Mouse (Mus musculus) lung, postnatal 0 days (tissue): ENCODE measurements around the gene Mob3c. TPM values are rescaled to one million over a fixed set of nuclear protein-coding genes. Genes with fewer than 3 reads are reported as not detected.
A peak's percentile ranks its signal among the peaks of the same experiment; 100 is the strongest.

Experiments used
- ATAC-seq: fragments of 200-750 bp; cut with Nextera tagmentation; 2 replicates; pipeline ENCODE4 v1.8.0; 2017; ENCODE audit warnings: moderate library complexity
- DNase-seq: peaks from one replicate; pipeline ENCODE4 v3.0.0-alpha.2; 2016; ENCODE audit warnings: low spot score
- H3K27ac ChIP-seq: fragments of 300-500 bp; sonication (generic); 2 replicates; pipeline ENCODE4 v1.5.1; 2014; ENCODE audit warnings: antibody characterized with exemption, mild to moderate bottlenecking, low read length, mixed read lengths
- H3K27me3 ChIP-seq: fragments of 300-500 bp; sonication (generic); replicated peaks from 2 replicates; pipeline ENCODE4 v1.6.1; 2014; ENCODE audit warnings: low read length, mixed read lengths; ENCODE audit not compliant: insufficient read depth
- H3K36me3 ChIP-seq: fragments of 300-500 bp; sonication (generic); 2 replicates; pipeline ENCODE4 v1.6.1; 2014; ENCODE audit warnings: low read length, mixed read lengths; ENCODE audit not compliant: insufficient read depth
- H3K4me1 ChIP-seq: fragments of 300-500 bp; sonication (generic); 2 replicates; pipeline ENCODE4 v1.6.1; 2014; ENCODE audit warnings: antibody characterized with exemption, low read depth, low read length, mixed read lengths; ENCODE audit not compliant: insufficient read depth
- H3K4me2 ChIP-seq: fragments of 300-500 bp; sonication (generic); replicated peaks from 2 replicates; pipeline ENCODE4 v1.6.1; 2014; ENCODE audit warnings: low read depth, mild to moderate bottlenecking, low read length, moderate library complexity, mixed read lengths
- H3K4me3 ChIP-seq: fragments of 300-500 bp; sonication (generic); 2 replicates; pipeline ENCODE4 v1.5.1; 2014; ENCODE audit warnings: low read depth, low read length
- H3K9ac ChIP-seq: fragments of 300-500 bp; sonication (generic); replicated peaks from 2 replicates; pipeline ENCODE4 v1.6.1; 2014; ENCODE audit warnings: low read depth, mild to moderate bottlenecking
- H3K9me3 ChIP-seq: fragments of 300-500 bp; sonication (generic); 2 replicates; pipeline ENCODE4 v1.6.1; 2016; ENCODE audit warnings: low read length, mixed read lengths
- CTCF ChIP-seq: IDR thresholded peaks from 2 replicates; pipeline ENCODE4 v1.5.1; 2016; ENCODE audit warnings: antibody characterized with exemption, mild to moderate bottlenecking
- EP300 ChIP-seq: IDR thresholded peaks from 2 replicates; pipeline ENCODE4 v1.6.1; 2016; ENCODE audit warnings: antibody characterized with exemption, mild to moderate bottlenecking, control low read depth
- WGBS: fragments of 180-500 bp; shearing (Covaris S2); extraction: QIAGEN DNeasy Blood & Tissue Kit; methylation state at CpG from one replicate; pipeline ENCODE4 v1.1.7; 2014; 5-methylcytosine and 5-hydroxymethylcytosine counted together
- polyA plus RNA-seq: library from polyadenylated mRNA; unstranded; fragments of >200 nt; fragmentation: Nextera tagmentation; extraction: Ambion mirVana; gene quantifications from 2 replicates; pipeline ENCODE4 v1.2.1, GENCODE M21; 2015

Gene Mob3c
- polyA plus RNA-seq, 1 experiment from 2014 or later, result 14.8 TPM

DNA sequence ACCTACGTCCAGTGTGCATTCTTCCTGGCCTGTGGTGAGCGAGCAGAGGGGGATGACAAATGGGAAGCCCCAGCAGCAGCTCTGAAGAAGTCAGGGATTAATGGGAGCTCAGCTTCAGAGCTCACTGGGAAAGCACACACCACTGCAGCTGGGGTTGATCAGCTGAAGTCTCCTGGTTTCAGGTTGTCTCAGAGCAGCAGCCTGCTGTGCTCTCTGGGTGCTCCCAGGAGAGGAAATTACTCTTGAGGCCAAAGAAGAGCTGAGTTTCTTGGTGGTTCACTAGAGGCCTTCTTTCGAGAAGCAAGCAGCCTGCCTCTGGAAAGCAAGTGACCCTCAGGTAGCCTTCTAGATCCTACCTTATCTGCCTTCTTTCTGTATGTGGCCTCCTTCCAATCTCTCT, 6.9 kb upstream of the Mob3c start:
- Histone ChIP-seq H3K36me3 (no peaks in the 10 kb centered on the region), H3K27ac (no peak overlapping the region), H3K9ac (no peak overlapping the region), H3K4me1 (no peaks in the 10 kb centered on the region), H3K4me3 (no peak overlapping the region), H3K4me2 (no peak overlapping the region), H3K9me3 (no peaks in the 10 kb centered on the region), H3K27me3 (no peaks in the 10 kb centered on the region)
- ATAC-seq (no peak), DNase-seq (no peak)
- 69% methylated on average over 3 of the region's 3 CpGs for WGBS
- TF ChIP-seq CTCF (no peak), EP300 (no peak)

DNA sequence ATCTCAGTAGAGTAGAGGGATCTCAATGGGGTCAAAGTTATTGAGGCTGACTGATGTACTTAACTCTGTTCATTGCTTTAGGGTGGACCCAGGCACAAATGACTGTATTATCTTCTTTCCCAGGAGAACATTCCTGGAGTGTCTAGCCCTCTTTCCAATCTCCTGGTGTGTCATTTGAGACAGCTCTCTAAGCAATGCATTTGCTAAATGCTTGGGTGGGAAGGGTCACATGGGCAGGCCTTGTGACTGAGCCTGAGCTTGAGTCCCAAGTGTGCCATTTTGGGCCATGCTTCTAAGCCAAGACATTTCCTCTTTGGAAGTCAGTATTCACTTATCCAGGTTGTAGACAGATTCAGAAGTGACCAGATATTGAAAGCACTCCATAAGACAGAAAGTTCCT, 6.5 kb upstream of the Mob3c start:
- TF ChIP-seq CTCF, result no peak
- TF ChIP-seq EP300, result no peak
- H3K9ac ChIP-seq, result no peak overlapping the region
- H3K27ac ChIP-seq, result no peak overlapping the region
- DNase-seq, result no peak
- H3K27me3 ChIP-seq, result no peaks in the 10 kb centered on the region
- no peak for ATAC-seq
- H3K4me2 ChIP-seq, result no peak overlapping the region
- no peaks in the 10 kb centered on the region for H3K4me1 ChIP-seq
- H3K36me3 ChIP-seq, result no peaks in the 10 kb centered on the region
- no peaks in the 10 kb centered on the region for H3K9me3 ChIP-seq
- H3K4me3 ChIP-seq, result no peak overlapping the region

DNA sequence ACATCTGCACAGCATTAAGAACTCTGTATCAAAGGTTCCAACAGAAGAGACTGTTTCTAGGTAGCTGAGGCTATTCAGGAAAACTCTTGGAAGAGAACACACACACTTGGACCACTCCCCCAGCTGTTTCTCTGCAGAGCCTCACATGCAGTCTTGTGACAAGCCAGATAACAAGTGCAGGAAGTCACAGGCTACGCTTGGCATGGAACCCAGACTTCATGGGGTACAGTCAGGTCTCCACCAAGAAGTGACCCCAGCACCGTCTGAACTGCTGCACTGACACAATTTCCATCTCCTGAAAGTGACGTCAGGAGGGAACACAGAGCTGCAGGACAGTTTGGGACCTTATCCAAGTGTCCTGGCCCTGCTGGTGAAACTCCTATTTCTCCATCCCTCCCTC, 6.0 kb upstream of the Mob3c start:
- H3K27me3 ChIP-seq, result no peaks in the 10 kb centered on the region
- no peak overlapping the region for H3K4me2 ChIP-seq
- TF ChIP-seq EP300, result no peak
- H3K4me1 ChIP-seq, result no peaks in the 10 kb centered on the region
- ATAC-seq (peak; percentile 25; the same call in 1 of the 2 replicates), DNase-seq (no peak)
- no peaks in the 10 kb centered on the region for H3K9me3 ChIP-seq
- WGBS, result 62% methylated on average over 3 of the region's 3 CpGs
- no peak overlapping the region for H3K4me3 ChIP-seq
- no peak overlapping the region for H3K9ac ChIP-seq
- H3K36me3 ChIP-seq, result no peaks in the 10 kb centered on the region
- no peak overlapping the region for H3K27ac ChIP-seq

DNA sequence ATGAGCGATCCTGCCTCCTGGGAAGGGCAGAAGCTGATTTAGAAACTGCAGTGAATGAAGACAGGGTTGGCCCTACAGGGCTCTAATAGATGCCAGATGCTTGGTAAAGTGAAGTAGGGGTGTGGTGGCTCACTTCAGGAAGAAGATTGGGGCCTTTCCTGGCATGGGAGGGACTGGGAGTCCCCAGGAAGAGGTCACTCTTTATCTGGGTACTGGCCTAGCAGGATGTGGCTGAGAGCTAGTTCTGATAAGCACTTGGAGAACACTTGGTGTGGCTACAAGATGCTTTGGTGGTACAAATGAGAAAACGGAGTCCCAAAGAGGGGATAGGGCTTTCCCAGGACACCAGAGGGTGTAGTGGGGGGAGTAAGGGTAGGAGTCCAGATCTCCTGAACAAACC, 3.7 kb upstream of the Mob3c start:
- WGBS, result 67% methylated on average over 2 of the region's 2 CpGs
- H3K9ac ChIP-seq, result no peak overlapping the region
- no peaks in the 10 kb centered on the region for H3K27me3 ChIP-seq
- DNase-seq (no peak), ATAC-seq (no peak)
- no peak overlapping the region for H3K4me3 ChIP-seq
- no peaks in the 10 kb centered on the region for H3K9me3 ChIP-seq
- no peaks in the 10 kb centered on the region for H3K36me3 ChIP-seq
- H3K4me2 ChIP-seq, result no peak overlapping the region
- H3K4me1 ChIP-seq, result peaks cover 10% of the 10 kb centered on the region; the same call in 1 of the 2 replicates
- H3K27ac ChIP-seq, result no peak overlapping the region
- TF ChIP-seq CTCF (no peak), EP300 (no peak)

DNA sequence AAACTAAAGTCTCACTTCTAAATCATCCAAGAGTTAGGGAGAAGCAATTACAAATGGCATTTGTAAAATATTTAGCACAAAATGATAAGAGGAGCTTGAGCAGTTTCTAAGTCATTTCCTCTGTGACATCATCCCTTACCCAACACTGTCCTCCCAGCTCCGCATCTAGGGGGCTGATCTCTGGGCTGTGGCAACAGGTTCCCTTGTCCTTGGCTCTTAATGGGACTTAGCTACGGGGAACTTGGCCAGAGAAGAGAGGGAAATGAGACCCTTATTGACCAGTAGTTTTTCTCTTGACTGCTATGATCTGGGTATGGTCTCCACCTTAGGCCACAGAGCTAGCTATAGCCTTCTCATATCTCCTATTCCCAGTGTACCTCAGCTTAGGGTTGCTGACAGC, 2.6 kb upstream of the Mob3c start:
- Histone ChIP-seq H3K4me2 (no peak overlapping the region), H3K4me3 (no peak overlapping the region), H3K27me3 (no peaks in the 10 kb centered on the region), H3K27ac (no peak overlapping the region), H3K9me3 (no peaks in the 10 kb centered on the region), H3K36me3 (no peaks in the 10 kb centered on the region), H3K9ac (no peak overlapping the region), H3K4me1 (peaks cover 11% of the 10 kb centered on the region; the same call in 1 of the 2 replicates)
- TF ChIP-seq EP300 (no peak), CTCF (no peak)
- WGBS, result 67% methylated on average over 2 of the region's 2 CpGs
- no peak for DNase-seq
- ATAC-seq, result no peak

DNA sequence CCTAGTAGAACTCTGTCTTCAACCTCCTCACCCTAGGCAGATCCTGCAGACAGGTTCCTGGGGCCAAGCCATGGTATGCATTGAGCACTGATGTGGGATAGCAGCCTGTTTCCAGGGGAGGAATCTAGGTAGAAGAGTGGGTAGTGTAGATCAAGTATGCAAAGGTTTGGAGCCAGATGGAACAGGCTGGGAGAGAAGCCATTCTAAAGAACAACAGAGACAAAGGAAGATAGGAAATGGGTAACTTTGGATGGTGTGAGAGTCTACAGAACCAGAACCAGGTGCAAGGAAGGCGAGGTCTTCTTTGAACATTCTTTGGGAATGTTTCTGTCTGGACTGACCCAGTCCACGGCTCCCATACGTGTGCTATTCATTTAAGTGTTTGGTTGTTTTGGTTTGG, 826 bp upstream of the Mob3c start:
- 62% methylated on average over 3 of the region's 3 CpGs for WGBS
- peak overlapping the region; percentile 69; the same call in 1 of the 2 replicates for H3K4me3 ChIP-seq

DNA sequence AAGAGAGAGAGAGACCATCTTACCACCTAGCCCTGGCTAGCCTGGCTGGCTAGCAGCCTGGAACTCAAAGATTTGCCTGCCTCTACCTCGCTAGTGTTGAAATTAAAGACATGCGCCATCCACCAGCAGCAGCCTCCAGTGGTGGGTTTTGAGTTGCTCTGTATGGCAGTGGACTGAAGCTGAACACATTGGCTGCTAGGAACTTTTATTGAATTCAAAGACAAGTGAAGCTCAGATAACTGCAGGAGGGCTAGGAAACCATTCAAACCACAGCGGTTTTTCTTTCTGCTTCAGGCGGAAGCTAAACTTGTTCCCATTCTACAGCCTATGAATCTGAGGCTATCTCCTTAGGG, 381 bp upstream of the Mob3c start:
- Histone ChIP-seq H3K4me1 (peaks cover 16% of the 10 kb centered on the region), H3K4me2 (peak overlapping the region; percentile 74), H3K27me3 (no peaks in the 10 kb centered on the region), H3K27ac (peak overlapping the region; percentile 86), H3K4me3 (peak overlapping the region; percentile 69), H3K36me3 (peaks cover 12% of the 10 kb centered on the region), H3K9ac (peak overlapping the region; percentile 57), H3K9me3 (no peaks in the 10 kb centered on the region)
- TF ChIP-seq CTCF, result peak; percentile 11; the same call in 1 of the 2 replicates
- TF ChIP-seq EP300, result no peak
- no peak for ATAC-seq
- DNase-seq, result no peak
- WGBS, result 3% methylated on average over 4 of the region's 4 CpGs

More for the DNA sequence above, 826 bp upstream of the Mob3c start:
- no peak for ATAC-seq
- Histone ChIP-seq H3K9me3 (no peaks in the 10 kb centered on the region), H3K27me3 (no peaks in the 10 kb centered on the region), H3K4me2 (peak overlapping the region; percentile 74; the same call in 1 of the 2 replicates), H3K4me1 (peaks cover 16% of the 10 kb centered on the region), H3K36me3 (peaks cover 9% of the 10 kb centered on the region), H3K9ac (no peak overlapping the region), H3K27ac (no peak overlapping the region)
- TF ChIP-seq CTCF (no peak), EP300 (no peak)
- no peak for DNase-seq
